8 mouse cellular contexts compared by ENCODE assay signal in genomic region chr1:165583529-165584184, GRCm38 (mm10). TPM values are rescaled to one million over a fixed set of nuclear protein-coding genes. Genes with fewer than 3 reads are reported as not detected.
A peak's percentile ranks its signal among the peaks of the same experiment; 100 is the strongest.
DNase-seq lines count a peak whose midpoint lies in the region; ATAC-seq and TF ChIP-seq lines count a peak whose summit lies in the region.

No protein-coding gene starts in this region.

- no peaks in the 10 kb centered on the region for H3K36me3 ChIP-seq in hindbrain, postnatal 0 days (ENCODE audit: insufficient read depth, low read length)

- H3K27me3 ChIP-seq in hindbrain, postnatal 0 days (ENCODE audit: insufficient read depth, low read length): no peaks in the 10 kb centered on the region

- peak; percentile 81 for ATAC-seq in hindbrain, postnatal 0 days

- no peak overlapping the region for H3K4me3 ChIP-seq in hindbrain, postnatal 0 days (ENCODE audit: low read length)

- peak; percentile 77 for DNase-seq in T-cell, adult 2 months (ENCODE audit: low spot score)
- peak; percentile 91 to 94 for DNase-seq in cerebellum, postnatal 36 days
- DNase-seq in gastrocnemius, adult 18-20 months (ENCODE audit: low spot score): peak; percentile 92
- DNase-seq in hindbrain, postnatal 0 days (ENCODE audit: low spot score): peak; percentile 89
- DNase-seq in left cerebral cortex, adult 11 months (ENCODE audit: low spot score): peak; percentile 81
- peak; percentile 94 for DNase-seq in lung, postnatal 36 days
- DNase-seq in retina, postnatal 7 days (ENCODE audit: low read depth, low spot score): peak; percentile 67
- peak; percentile 94 for DNase-seq in thymus, postnatal 4 days

- peak; percentile 93 for TF ChIP-seq CTCF in hindbrain, postnatal 0 days (IDR thresholded peaks at IDR 0.05; ENCODE audit: low read depth)

- 35% methylated on average over 12 of the region's 12 CpGs for WGBS in hindbrain, postnatal 0 days

- no peaks in the 10 kb centered on the region for H3K4me1 ChIP-seq in hindbrain, postnatal 0 days (ENCODE audit: insufficient read depth, low read length)

- H3K9me3 ChIP-seq in hindbrain, postnatal 0 days (ENCODE audit: low read length): no peaks in the 10 kb centered on the region

- no peak overlapping the region for H3K9ac ChIP-seq in hindbrain, postnatal 0 days (replicated peaks; ENCODE audit: low read length)

- no peak overlapping the region for H3K4me2 ChIP-seq in hindbrain, postnatal 0 days (ENCODE audit: low read depth, low read length)

- no peak overlapping the region for H3K27ac ChIP-seq in hindbrain, postnatal 0 days

RNA-seq across cellular contexts. Expression of gene Mpzl1, which starts 50.7 kb away (rescaled TPM):
- total RNA-seq in gastrocnemius, adult 18-20 months (2021): 1 to 10 TPM; 4.8 to 5.3 TPM
- total RNA-seq in hindbrain, postnatal 0 days (2014; rRNA removed): 30.2 and 42.8 TPM in 2 replicates
- 140 and 145 TPM in 2 replicates for polyA plus RNA-seq in hindbrain, postnatal 0 days (2015; fragmentation: Nextera tagmentation; extraction: Ambion mirVana)
